Mouse (Mus musculus) G1E (cell line): Measurements from ENCODE around the gene Rreb1. TPM values are rescaled to one million over a fixed set of nuclear protein-coding genes. Genes with fewer than 3 reads are reported as not detected.

Source experiments
- ATAC-seq: 2 replicates; pipeline ENCODE4 v1.8.0; 2016; ENCODE audit warnings: mild to moderate bottlenecking; ENCODE audit not compliant: insufficient number of reproducible peaks, poor library complexity, low FRiP score, severe bottlenecking; ENCODE audit errors: extremely low read depth
- DNase-seq: peaks from one replicate; pipeline ENCODE4 v3.0.0; 2012; ENCODE audit warnings: low spot score
- H3K27me3 ChIP-seq: 2 replicates; pipeline ENCODE4 v1.6.1; 2012; ENCODE audit warnings: mild to moderate bottlenecking, low read length, inconsistent platforms; ENCODE audit not compliant: insufficient read depth
- H3K36me3 ChIP-seq: replicated peaks from 2 replicates; pipeline ENCODE3; 2012; ENCODE audit warnings: mild to moderate bottlenecking, inconsistent platforms
- H3K4me1 ChIP-seq: 2 replicates; pipeline ENCODE4 v1.6.1; 2012; ENCODE audit warnings: low read depth, low read length, inconsistent platforms, mixed read lengths; ENCODE audit not compliant: insufficient read depth
- H3K4me3 ChIP-seq: 2 replicates; pipeline ENCODE4 v1.5.1; 2012; ENCODE audit warnings: low read depth, mild to moderate bottlenecking, inconsistent platforms, low read length, moderate library complexity, mixed read lengths
- H3K9me3 ChIP-seq: replicated peaks from 2 replicates; pipeline ENCODE4 v1.6.1; 2012; ENCODE audit warnings: inconsistent platforms
- CTCF ChIP-seq: IDR thresholded peaks from 2 replicates; pipeline ENCODE4 v1.5.1; 2012; ENCODE audit warnings: low read depth, low read length, inconsistent platforms, mixed read lengths
- GATA1 ChIP-seq: IDR thresholded peaks from 2 replicates; pipeline ENCODE4 v1.6.1; 2012; ENCODE audit warnings: borderline replicate concordance, low read length, inconsistent platforms, mixed read lengths
- GATA2 ChIP-seq: IDR thresholded peaks from 2 replicates; pipeline ENCODE4 v1.6.1; 2012; ENCODE audit warnings: low read depth, low read length, inconsistent platforms, borderline replicate concordance
- POLR2AphosphoS5 ChIP-seq: IDR thresholded peaks from 2 replicates; pipeline ENCODE4 v1.6.1; 2012; ENCODE audit warnings: low read depth, low read length, inconsistent platforms; ENCODE audit not compliant: insufficient replicate concordance
- TAL1 ChIP-seq: conservative IDR thresholded peaks from 2 replicates; pipeline ENCODE4 v1.6.1; 2012; ENCODE audit warnings: low read depth, low read length, inconsistent platforms, mixed read lengths
- polyA plus RNA-seq: library from polyadenylated mRNA; stranded (reverse); fragments of >175 nt; gene quantifications from 2 replicates; pipeline ENCODE4 v1.2.3, GENCODE M21; 2012
- total RNA-seq, 2 experiments: library from RNA; stranded (forward) in 1 of 2; stranded (reverse) in 1 of 2; fragments of 200-1000 nt in 1 of 2; fragments of >200 nt in 1 of 2; fragmentation: Nextera tagmentation in 1 of 2; gene quantifications; 2 replicates each; pipeline ENCODE4 v1.2.3; 2014 to 2017

The Rreb1 gene
- total and polyA plus RNA-seq, 3 experiments, result 16.8 to 122 (median 87.2) TPM

GRCm38 (mm10) chr13:37878918-37879331 lies 100.7 kb downstream of the Rreb1 start:
- Histone ChIP-seq H3K4me1 (peaks cover 97% of the 10 kb centered on the region), H3K27me3 (no peaks in the 10 kb centered on the region), H3K9me3 (no peaks in the 10 kb centered on the region), H3K4me3 (no peak overlapping the region; the same call in 1 of the 2 replicates), H3K36me3 (peaks cover 59% of the 10 kb centered on the region)
- DNase-seq, result peak; percentile 77
- TF ChIP-seq POLR2AphosphoS5 (no peak), TAL1 (peak; percentile 90)
- ATAC-seq, result peak; percentile 88

- DNase-seq, result no peak
- Histone ChIP-seq H3K27me3 (no peaks in the 10 kb centered on the region), H3K36me3 (peaks cover 61% of the 10 kb centered on the region), H3K4me3 (peak overlapping the region; percentile 46; the same call in 1 of the 2 replicates), H3K4me1 (peaks cover 97% of the 10 kb centered on the region), H3K9me3 (no peaks in the 10 kb centered on the region)
- ATAC-seq, result no peak
- TF ChIP-seq GATA2 (no peak), CTCF (no peak), GATA1 (no peak), TAL1 (no peak), POLR2AphosphoS5 (no peak)
Observed at GRCm38 (mm10) chr13:37879556-37879955, 101.4 kb downstream of the Rreb1 start.

GRCm38 (mm10) chr13:37880035-37880434 lies 101.8 kb downstream of the Rreb1 start:
- DNase-seq (no peak), ATAC-seq (no peak)
- no peaks in the 10 kb centered on the region for H3K27me3 ChIP-seq
- peaks cover 97% of the 10 kb centered on the region for H3K4me1 ChIP-seq
- no peaks in the 10 kb centered on the region for H3K9me3 ChIP-seq
- peak overlapping the region; percentile 46; the same call in 1 of the 2 replicates for H3K4me3 ChIP-seq
- no peak for TF ChIP-seq GATA2
- TF ChIP-seq GATA1, result no peak
- TF ChIP-seq TAL1, result no peak
- TF ChIP-seq POLR2AphosphoS5, result no peak
- TF ChIP-seq CTCF, result no peak
- H3K36me3 ChIP-seq, result peaks cover 60% of the 10 kb centered on the region

GRCm38 (mm10) chr13:37880581-37881130 lies 102.5 kb downstream of the Rreb1 start:
- ATAC-seq (peak; percentile 57), DNase-seq (no peak)
- Histone ChIP-seq H3K36me3 (peaks cover 63% of the 10 kb centered on the region), H3K4me1 (peaks cover 97% of the 10 kb centered on the region), H3K27me3 (no peaks in the 10 kb centered on the region), H3K4me3 (peak overlapping the region; percentile 52; the same call in 1 of the 2 replicates), H3K9me3 (no peaks in the 10 kb centered on the region)
- TF ChIP-seq TAL1 (peak; percentile 47), GATA2 (no peak), POLR2AphosphoS5 (no peak)

- Histone ChIP-seq H3K4me1 (peaks cover 89% of the 10 kb centered on the region), H3K27me3 (no peaks in the 10 kb centered on the region), H3K9me3 (no peaks in the 10 kb centered on the region), H3K36me3 (peaks cover 65% of the 10 kb centered on the region), H3K4me3 (no peak overlapping the region; the same call in 1 of the 2 replicates)
- TF ChIP-seq CTCF, result no peak
- TF ChIP-seq POLR2AphosphoS5, result no peak
- no peak for TF ChIP-seq GATA2
- no peak for TF ChIP-seq GATA1
- no peak for TF ChIP-seq TAL1
- ATAC-seq (no peak), DNase-seq (no peak)
Observed at GRCm38 (mm10) chr13:37882521-37882920, 104.3 kb downstream of the Rreb1 start.

GRCm38 (mm10) chr13:37883008-37883407 lies 104.8 kb downstream of the Rreb1 start:
- Histone ChIP-seq H3K36me3 (peaks cover 67% of the 10 kb centered on the region), H3K4me3 (no peak overlapping the region), H3K9me3 (no peaks in the 10 kb centered on the region), H3K4me1 (peaks cover 89% of the 10 kb centered on the region), H3K27me3 (no peaks in the 10 kb centered on the region)
- ATAC-seq (no peak), DNase-seq (no peak)
- TF ChIP-seq TAL1, result no peak
- no peak for TF ChIP-seq POLR2AphosphoS5
- TF ChIP-seq GATA2, result no peak
- TF ChIP-seq CTCF, result no peak
- TF ChIP-seq GATA1, result no peak

GRCm38 (mm10) chr13:37885392-37885791 lies 107.2 kb downstream of the Rreb1 start:
- Histone ChIP-seq H3K4me1 (peaks cover 83% of the 10 kb centered on the region), H3K36me3 (peaks cover 84% of the 10 kb centered on the region)
- peak; percentile 18; the same call in 1 of the 2 replicates for ATAC-seq

More at GRCm38 (mm10) chr13:37885392-37885791, 107.2 kb downstream of the Rreb1 start:
- no peaks in the 10 kb centered on the region for H3K27me3 ChIP-seq
- no peaks in the 10 kb centered on the region for H3K9me3 ChIP-seq
- DNase-seq, result peak; percentile 31
- TF ChIP-seq GATA2, result no peak
- H3K4me3 ChIP-seq, result no peak overlapping the region
